Mouse (Mus musculus): Measurements from ENCODE around the gene Lrrc25.

The Lrrc25 gene

DNA sequence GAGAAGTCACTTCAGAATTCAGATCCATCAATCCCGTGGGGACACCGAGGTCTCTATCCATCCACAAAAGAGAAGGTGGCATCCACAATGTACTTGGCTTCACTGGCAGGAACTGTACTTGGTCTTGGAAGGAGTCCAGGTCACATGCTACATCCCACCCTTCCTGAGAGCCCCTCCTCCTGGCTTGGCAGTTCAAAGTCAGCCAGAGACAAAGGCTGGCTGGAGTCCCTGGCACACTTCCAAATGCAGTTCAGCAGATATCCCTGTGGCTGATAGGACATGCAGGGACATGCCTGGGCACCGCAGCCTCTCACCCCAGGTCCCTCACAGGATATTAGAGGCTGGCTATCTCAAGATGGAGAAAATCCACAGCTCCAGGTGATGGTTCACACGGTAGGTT is 33.4 kb downstream of the Lrrc25 start:
- DNase-seq, result peak; percentile 91

DNA sequence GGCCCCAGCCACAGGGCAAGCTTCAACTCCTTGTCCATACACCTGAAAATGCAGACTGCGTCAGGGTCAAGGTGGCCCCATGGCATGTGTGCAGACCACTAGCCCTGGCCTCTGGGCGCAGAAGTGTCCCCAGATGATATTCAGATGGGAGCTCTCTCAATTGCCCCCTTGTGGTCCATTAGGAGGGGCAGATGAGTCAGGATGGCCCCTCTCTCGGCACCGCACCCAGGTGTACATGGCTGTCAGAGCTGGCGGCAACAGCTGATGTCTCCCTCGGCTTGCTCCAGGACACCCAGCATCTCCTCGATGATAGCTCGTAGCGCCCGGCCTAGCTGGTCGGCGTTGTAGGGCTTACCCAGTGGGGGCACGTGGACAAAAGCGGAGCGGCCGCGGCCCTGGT is 34.4 kb downstream of the Lrrc25 start:
- no peak for DNase-seq

DNA sequence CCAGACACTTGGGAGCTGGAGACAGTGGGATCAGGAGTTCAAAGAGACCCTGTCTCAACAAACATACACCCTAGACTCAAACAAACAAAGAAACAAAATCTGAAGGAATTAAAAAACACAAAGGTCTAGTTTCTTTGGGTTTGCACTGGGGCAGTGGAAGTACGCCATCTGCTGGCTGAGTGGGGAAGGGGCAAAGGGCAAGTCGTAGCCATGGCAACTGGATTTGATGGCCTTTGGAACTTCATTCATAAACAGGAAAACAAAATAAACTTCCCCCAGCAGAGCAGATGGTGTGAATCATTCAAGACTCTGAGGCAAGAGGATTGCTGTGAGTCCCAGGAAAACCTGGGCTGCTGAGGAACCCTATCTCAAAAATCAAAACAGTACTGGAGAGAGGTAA is 37.3 kb downstream of the Lrrc25 start:
- DNase-seq, result peak; percentile 54

DNA sequence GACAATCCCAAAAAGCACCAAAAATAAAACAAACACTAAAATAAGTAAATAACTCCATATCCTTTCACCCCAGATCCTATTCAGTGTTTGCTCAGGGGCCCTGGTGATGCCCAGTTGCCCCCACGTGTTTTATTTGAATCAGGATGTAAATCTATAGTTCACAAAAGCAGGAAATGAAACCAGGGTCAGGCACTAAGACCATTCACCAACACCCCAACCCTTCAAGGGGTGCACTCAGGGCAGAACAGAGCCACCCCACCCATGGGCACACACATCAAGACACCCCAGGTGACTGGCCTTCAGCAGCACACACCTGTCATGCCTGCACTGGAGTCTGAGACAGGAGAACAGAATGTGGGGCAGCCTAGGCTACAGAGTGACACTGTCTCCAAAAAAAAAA is 38.2 kb downstream of the Lrrc25 start:
- DNase-seq, result no peak

DNA sequence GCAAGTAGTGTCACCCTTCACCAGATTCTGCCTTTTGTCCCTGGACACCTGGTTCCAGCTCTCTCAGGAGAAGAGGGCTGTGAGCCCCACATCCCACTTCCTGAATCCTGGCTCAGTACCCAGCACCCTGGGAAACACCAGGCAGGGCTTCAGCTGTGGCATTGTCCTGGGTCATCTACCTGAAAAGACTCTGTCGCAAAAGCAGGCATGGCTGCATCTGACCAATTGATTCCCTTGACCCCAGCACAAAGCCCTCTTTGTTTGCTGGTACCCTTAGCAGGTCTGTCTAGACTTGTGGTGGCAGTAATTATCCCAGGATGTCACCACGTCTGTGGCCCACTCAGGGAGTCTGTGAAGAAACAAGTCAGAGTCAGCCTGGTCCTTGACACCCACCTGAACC is 39.5 kb downstream of the Lrrc25 start:
- no peak for DNase-seq

DNA sequence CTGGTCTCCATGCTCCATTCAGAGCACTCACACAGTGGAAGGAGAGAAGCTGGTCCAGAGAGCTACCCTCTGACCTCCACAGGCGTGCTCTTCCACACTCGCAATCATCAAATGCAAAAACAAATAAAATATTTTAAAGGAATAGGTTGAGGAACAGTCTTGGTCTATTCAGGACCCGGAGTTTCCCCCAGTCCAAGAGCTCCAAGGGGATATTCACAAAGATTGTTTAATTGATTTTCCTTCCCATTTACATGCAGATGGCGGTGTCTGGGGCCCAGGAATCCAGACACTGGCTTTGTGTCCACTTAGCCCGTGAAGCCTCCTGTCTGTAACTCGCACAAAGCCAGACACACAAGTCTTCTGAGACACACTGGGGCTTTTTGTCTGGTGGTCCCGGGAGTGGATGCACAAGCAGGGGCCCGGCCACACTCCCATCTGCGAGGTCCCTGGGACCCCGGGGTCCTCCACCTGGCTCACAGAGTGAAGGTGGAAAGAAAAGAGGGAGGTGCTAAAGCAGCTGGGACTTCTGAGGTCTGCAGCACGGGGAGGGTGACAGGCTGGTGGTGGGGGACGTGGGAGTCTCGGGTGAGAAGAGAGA is 40.3 kb downstream of the Lrrc25 start:
- no peak for DNase-seq

DNA sequence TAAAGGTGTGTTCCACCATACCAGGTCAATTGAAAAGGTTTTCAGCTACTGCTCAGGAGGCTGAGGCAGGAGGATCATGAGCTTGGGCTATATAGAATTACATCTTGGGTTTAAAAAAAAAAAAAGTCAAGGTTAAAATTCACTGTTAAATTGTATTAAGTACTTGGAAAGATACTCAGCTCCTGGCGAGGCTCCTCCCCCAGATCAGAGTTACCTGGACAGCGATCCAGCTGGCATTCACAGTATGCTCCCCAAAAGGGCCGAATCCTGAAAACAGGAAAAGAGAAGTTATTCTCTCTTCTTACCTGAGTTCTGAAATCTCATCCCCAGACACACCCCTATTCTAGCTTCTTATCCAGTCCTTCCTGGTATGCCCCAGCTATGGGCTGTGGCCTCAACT is 41.3 kb downstream of the Lrrc25 start:
- DNase-seq, result no peak

DNA sequence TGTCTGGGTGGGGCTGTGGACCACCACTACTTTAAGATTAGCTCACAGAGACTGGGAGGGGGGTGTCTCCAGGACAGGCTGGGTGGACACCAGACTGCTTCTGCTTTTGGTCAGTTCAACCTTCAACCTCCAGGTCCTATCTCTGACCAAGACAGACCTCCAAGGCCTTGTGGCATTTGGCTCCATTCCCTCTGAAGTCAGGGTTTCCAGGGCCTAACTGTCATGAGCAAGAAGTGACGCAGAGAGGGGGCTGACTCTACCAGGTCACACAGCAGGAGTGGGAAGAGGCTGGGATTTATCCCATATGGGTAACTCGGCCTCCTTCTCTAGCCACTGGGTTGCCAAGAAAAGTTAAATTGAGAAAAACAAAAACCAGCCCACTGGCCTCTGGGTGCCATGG is 41.8 kb downstream of the Lrrc25 start:
- no peak for DNase-seq

DNA sequence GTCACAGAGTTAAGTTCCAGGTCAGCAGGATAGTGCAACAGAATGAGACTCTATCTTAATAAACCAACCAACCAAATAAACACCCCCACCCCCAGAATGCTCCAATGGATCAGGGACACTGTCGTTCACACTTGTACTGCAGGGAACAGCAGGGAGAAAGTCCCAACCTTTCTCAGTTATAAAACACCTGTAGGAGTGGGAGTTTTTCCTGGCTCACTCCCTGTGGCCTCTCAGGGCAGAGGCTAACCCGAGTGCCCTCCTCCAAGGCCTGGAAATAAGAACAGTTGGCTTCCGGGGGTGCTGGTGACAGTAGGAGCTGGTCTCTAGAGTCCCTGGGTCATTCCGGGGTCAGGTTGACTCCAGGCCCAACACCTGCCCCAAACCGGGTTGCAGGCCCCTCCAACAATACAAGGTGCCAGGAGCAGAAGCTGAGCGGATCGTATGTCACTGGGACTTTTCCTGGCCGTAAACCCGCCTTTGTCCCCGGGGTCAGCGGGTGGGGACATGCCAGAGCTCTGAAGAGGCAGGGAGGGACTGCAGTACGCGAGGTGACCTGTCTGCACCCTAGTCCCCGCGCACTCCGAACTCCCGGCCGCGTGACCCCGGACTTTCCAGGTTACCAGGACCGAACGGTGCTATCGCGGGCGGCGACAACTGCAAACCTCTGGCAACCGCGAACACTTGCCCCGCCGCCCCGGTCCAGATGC is 43.1 kb downstream of the Lrrc25 start:
- no peak for DNase-seq

DNA sequence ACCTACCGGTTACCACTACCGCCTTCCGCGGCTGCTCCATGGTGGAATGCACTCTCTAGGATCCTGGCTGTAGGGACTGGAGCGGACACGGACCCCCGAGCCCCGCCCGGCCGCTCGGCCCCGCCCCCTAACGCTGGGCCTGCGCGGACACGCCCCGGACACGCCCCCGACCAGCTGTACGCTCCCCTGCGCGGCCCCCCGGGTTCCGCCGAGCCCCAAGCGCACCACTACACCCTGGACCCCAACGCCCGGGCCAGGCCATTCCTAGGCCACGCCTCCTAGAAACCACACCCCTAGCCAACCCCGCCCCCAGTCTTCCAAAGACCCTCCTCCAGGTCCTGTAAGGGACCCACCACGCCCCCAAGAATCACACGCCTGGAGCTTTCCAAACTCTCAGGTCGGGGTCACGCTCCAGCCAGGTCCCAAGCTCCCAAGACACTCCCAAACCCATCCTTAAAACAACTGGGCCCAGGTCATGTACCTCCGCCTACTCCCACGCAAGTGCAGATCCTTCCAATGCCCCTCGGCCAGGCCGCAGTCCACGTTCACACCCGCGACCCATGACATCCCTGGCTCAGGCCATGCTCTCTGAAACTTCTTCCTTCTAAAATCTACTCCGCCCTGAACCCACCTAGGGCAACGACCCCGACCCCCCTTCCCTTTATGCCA is 43.8 kb downstream of the Lrrc25 start:
- DNase-seq, result peak; percentile 95

DNA sequence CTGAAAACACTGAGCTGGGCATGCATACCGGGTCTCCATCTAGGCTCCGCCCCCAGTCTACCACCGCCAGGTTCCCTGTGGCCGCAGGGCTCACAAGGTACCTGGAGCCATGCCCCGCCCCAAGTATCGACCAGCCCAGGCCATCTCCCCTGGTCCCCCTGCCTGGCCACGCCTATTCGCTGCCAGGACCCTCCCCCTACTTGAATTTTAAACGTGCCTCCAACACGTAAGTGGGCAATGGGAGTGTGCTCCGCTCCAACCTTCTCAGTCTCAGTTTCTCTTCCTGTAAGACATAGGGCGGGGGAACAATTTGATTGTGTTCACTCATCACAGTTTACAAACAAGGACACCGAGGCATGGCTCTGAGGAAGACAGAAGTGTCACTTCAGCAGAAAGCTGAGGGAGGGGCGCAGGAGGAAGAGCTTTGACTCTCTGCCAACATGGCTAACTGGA is 44.3 kb downstream of the Lrrc25 start, which contains the start of gene Pgpep1:
Gene Pgpep1 (minus strand): TSS at position 116 of the 453 bp plus-strand sequence.
- DNase-seq, result peak; percentile 50

DNA sequence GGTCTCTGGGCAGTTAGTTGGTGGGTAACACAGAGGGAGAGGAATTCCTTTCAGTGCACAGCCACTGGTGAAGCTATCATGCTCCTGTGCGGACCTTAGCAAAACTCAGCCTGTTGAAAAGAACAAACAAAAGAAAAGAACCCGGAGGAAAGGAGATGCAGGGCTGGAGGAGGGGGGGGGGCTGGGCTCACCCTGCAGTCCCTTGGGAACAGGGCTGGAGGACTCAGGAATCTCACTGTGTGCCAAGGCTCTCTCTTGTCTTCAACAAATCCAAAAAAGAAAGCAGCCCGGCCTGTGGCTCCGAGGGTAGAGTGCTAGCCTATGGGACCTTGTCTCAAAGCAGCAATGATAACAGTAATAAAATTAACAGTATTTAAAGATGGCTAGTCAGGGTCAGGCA is 47.7 kb downstream of the Lrrc25 start:
- no peak for DNase-seq

DNA sequence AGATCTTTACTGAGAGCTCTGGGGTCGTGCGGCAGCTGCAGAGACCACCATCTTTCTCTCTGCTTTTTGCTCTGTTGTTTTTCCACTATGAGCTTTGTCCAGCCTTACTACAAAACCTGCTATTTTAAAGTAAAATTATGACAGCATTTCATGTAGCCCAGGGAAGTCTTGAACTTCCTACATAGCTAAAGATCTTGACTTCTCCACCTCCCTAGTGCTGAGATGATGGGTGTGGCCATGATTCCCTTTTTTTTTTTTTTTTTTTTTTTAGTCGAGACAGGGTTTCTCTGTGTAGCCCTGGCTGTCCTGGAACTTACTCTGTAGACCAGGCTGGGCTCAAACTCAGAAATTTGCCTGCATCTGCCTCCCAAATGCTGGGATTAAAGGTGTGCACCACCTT is 48.7 kb downstream of the Lrrc25 start:
- no peak for DNase-seq

DNA sequence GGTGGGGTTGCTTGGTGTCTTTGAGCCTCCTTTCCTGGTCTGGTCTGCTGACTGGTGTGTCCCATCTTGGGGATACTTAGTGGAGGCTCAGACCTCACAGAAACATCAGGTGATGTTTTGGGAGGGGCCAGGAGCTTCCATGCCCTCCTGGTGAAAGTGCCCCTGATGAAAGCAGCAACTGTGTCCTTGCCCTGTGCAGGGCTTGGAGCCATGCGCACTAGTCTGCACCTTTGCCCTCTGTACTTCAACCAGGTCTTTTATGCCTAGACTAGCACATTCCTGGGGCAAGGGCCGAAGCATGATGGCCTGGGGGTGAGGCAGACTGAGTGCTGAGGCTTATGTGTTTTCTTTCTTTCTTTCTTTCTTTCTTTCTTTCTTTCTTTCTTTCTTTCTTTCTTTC is 49.6 kb downstream of the Lrrc25 start:
- DNase-seq, result no peak

DNA sequence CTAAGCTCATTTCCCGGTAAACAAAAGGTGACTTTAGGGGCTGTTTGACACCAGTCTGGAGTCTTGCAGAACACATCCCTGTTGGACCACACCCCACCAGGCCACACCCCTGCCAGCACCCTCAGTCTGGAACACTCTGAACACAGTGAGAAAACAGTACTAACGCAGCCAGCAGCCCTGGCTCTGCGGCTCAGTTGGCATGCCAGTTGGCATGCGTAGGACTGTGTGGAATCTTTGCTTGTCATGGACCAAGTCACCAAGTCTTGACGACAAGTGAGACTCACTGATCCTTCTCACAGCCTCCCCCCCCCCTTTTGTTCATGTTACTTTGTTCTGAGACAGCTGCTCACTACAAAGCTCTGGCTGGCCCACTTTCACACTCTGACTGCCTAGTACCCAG is 51.1 kb downstream of the Lrrc25 start:
- peak; percentile 49 for DNase-seq

Measured in retina, postnatal 1 day (tissue).